8 mouse cellular contexts compared by ENCODE assay signal in the genomic region with DNA sequence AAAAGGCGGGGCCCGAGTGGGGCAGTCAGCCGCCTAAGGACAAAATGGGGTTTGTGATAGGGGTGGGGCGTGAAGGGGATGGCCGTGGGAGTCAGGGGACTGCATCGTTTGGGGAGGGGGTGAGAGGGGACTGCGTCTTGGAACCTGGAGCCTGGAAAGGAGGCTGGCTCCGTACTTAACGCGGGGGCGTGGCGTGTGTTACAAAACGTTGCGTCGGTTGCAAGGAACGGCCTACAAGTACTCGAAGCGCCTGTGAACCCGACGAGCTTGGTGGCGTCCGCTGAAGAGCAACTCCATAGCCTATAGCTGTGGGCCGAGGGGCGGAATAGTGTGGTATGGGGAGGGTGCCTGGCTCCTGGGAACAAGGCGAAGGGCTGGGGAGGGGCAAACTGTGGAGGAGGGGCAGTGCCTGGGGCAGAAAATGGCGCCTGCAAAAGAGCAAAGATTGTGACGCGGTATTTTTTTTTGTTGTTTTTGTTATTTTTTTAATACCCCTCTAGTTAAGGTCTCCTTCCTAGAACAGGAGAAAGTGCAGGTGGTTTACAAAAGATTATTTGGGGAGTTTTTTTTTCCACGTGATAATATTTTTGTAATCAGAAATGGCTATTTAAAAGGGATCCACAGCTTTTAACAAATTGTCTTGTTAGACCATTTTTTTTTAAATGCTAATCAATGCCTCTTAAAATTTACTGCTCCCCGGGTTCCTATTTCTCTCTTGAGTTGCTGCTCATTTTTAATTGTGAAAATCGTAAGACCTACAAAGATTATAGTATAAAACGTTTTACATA. TPM values are rescaled to one million over a fixed set of nuclear protein-coding genes. Genes with fewer than 3 reads are reported as not detected.
DNase-seq lines count a peak whose midpoint lies in the region; ATAC-seq lines count a peak whose summit lies in the region.

No protein-coding gene starts in this region.

- peak overlapping the region; percentile 19 for H3K4me2 ChIP-seq in embryonic facial prominence, embryonic 11.5 days (ENCODE audit: low read depth, low read length)
- H3K4me2 ChIP-seq in midbrain, embryonic 12.5 days (replicated peaks) = peak overlapping the region; percentile 47

- DNase-seq in 3T3-L1 (ENCODE audit: low read depth, low spot score) = peak; percentile 94
- DNase-seq in adrenal gland, postnatal 25 days = peak; percentile 68
- DNase-seq in embryonic facial prominence, embryonic 11.5 days (ENCODE audit: low spot score) = peak; percentile 85
- DNase-seq in kidney, adult 11 months = peak; percentile 75
- peak; percentile 79 for DNase-seq in limb, embryonic 10.5 days (ENCODE audit: low spot score)
- peak; percentile 54 to 65 for DNase-seq in spleen, adult 18-20 months

- peak overlapping the region; percentile 55 for H3K9ac ChIP-seq in embryonic facial prominence, embryonic 11.5 days (replicated peaks; ENCODE audit: low read length)
- peak overlapping the region; percentile 65 for H3K9ac ChIP-seq in midbrain, embryonic 12.5 days (replicated peaks)

- H3K27ac ChIP-seq in embryonic facial prominence, embryonic 11.5 days (replicated peaks; ENCODE audit: low read depth, low read length) = peak overlapping the region; percentile 85
- H3K27ac ChIP-seq in limb, embryonic 10.5 days = peak overlapping the region; percentile 88
- H3K27ac ChIP-seq in midbrain, embryonic 12.5 days (replicated peaks) = peak overlapping the region; percentile 90

- 19% methylated on average over 31 of the region's 32 CpGs for WGBS in embryonic facial prominence, embryonic 11.5 days
- WGBS in limb, embryonic 10.5 days = 13% methylated on average over 32 of the region's 32 CpGs
- 30% methylated on average over 32 of the region's 32 CpGs for WGBS in midbrain, embryonic 12.5 days

- H3K4me1 ChIP-seq in embryonic facial prominence, embryonic 11.5 days (ENCODE audit: control insufficient read depth, insufficient read depth, low read length) = no peaks in the 10 kb centered on the region
- H3K4me1 ChIP-seq in limb, embryonic 10.5 days = no peaks in the 10 kb centered on the region
- H3K4me1 ChIP-seq in midbrain, embryonic 12.5 days = no peaks in the 10 kb centered on the region

- H3K36me3 ChIP-seq in embryonic facial prominence, embryonic 11.5 days (replicated peaks; ENCODE audit: control insufficient read depth, insufficient read depth, low read depth, low read length) = no peaks in the 10 kb centered on the region
- H3K36me3 ChIP-seq in limb, embryonic 10.5 days = peaks cover 6% of the 10 kb centered on the region
- H3K36me3 ChIP-seq in midbrain, embryonic 12.5 days = 0 out of 2 replicates have a peak, but pooled peaks cover 2% of the 10 kb centered on the region

- H3K9me3 ChIP-seq in embryonic facial prominence, embryonic 11.5 days (replicated peaks; ENCODE audit: control insufficient read depth, low read length) = no peaks in the 10 kb centered on the region
- H3K9me3 ChIP-seq in limb, embryonic 10.5 days (replicated peaks) = no peaks in the 10 kb centered on the region
- H3K9me3 ChIP-seq in midbrain, embryonic 12.5 days = no peaks in the 10 kb centered on the region

- ATAC-seq in embryonic facial prominence, embryonic 11.5 days (replicated peaks; ENCODE audit: insufficient number of reproducible peaks, low FRiP score, low TSS enrichment, low read depth) = peak; percentile 98
- peak; percentile 92 for ATAC-seq in granulocyte monocyte progenitor cell, adult 5-6 weeks (replicated peaks; ENCODE audit: poor library complexity, severe bottlenecking)
- peak; percentile 96 for ATAC-seq in midbrain, embryonic 12.5 days (ENCODE audit: low FRiP score, low read depth)

- peak overlapping the region; percentile 58 for H3K4me3 ChIP-seq in embryonic facial prominence, embryonic 11.5 days (ENCODE audit: low read depth, low read length)
- peak overlapping the region; percentile 62 for H3K4me3 ChIP-seq in limb, embryonic 10.5 days
- peak overlapping the region; percentile 60 for H3K4me3 ChIP-seq in midbrain, embryonic 12.5 days

- no peaks in the 10 kb centered on the region for H3K27me3 ChIP-seq in embryonic facial prominence, embryonic 11.5 days (ENCODE audit: control insufficient read depth, insufficient read depth, low read length)
- H3K27me3 ChIP-seq in limb, embryonic 10.5 days (ENCODE audit: low read depth, poor library complexity, severe bottlenecking) = no peaks in the 10 kb centered on the region
- H3K27me3 ChIP-seq in midbrain, embryonic 12.5 days = no peaks in the 10 kb centered on the region

RNA-seq across cellular contexts. Expression of a gene that starts 0.8 kb away (rescaled TPM):
- 23.0 and 33.3 TPM in 2 replicates for total RNA-seq in adrenal gland, postnatal 25 days (2021)
- 68.2 and 70.8 TPM in 2 replicates for polyA plus RNA-seq in embryonic facial prominence, embryonic 11.5 days (2014; fragmentation: Nextera tagmentation; extraction: Ambion mirVana)
- 32.9 and 42.7 TPM in 2 replicates for total RNA-seq in granulocyte monocyte progenitor cell, adult 5-6 weeks (2014; fragmentation: Nextera tagmentation)
- total RNA-seq in granulocyte monocyte progenitor cell, adult 5-6 weeks (2017) = 36.3 and 41.6 TPM in 2 replicates
- polyA plus RNA-seq in limb, embryonic 10.5 days (2016; fragmentation: Nextera tagmentation; extraction: Ambion mirVana) = 39.3 and 49.4 TPM in 2 replicates
- 85.7 and 86.4 TPM in 2 replicates for polyA plus RNA-seq in midbrain, embryonic 12.5 days (2016; fragmentation: Nextera tagmentation; extraction: Ambion mirVana)

RNA-seq across cellular contexts. Expression of a gene that starts 16.7 kb away (rescaled TPM):
- 178 and 179 TPM in 2 replicates for total RNA-seq in adrenal gland, postnatal 25 days (2021)
- 88.8 and 97.1 TPM in 2 replicates for polyA plus RNA-seq in embryonic facial prominence, embryonic 11.5 days (2014; fragmentation: Nextera tagmentation; extraction: Ambion mirVana)
- total RNA-seq in granulocyte monocyte progenitor cell, adult 5-6 weeks (2014; fragmentation: Nextera tagmentation) = 56.4 and 74.9 TPM in 2 replicates
- 18.8 and 27.8 TPM in 2 replicates for total RNA-seq in granulocyte monocyte progenitor cell, adult 5-6 weeks (2017)
- 124 and 134 TPM in 2 replicates for polyA plus RNA-seq in limb, embryonic 10.5 days (2016; fragmentation: Nextera tagmentation; extraction: Ambion mirVana)
- 136 and 150 TPM in 2 replicates for polyA plus RNA-seq in midbrain, embryonic 12.5 days (2016; fragmentation: Nextera tagmentation; extraction: Ambion mirVana)

RNA-seq across cellular contexts. Expression of a gene that starts 46.4 kb away (rescaled TPM):
- total RNA-seq in adrenal gland, postnatal 25 days (2021) = 472 and 515 TPM in 2 replicates
- polyA plus RNA-seq in embryonic facial prominence, embryonic 11.5 days (2014; fragmentation: Nextera tagmentation; extraction: Ambion mirVana) = 220 and 234 TPM in 2 replicates
- 273 and 299 TPM in 2 replicates for total RNA-seq in granulocyte monocyte progenitor cell, adult 5-6 weeks (2014; fragmentation: Nextera tagmentation)
- total RNA-seq in granulocyte monocyte progenitor cell, adult 5-6 weeks (2017) = 188 and 223 TPM in 2 replicates
- 228 and 240 TPM in 2 replicates for polyA plus RNA-seq in limb, embryonic 10.5 days (2016; fragmentation: Nextera tagmentation; extraction: Ambion mirVana)
- 372 and 374 TPM in 2 replicates for polyA plus RNA-seq in midbrain, embryonic 12.5 days (2016; fragmentation: Nextera tagmentation; extraction: Ambion mirVana)

Comparison
In these comparisons a context has a peak if more than half of its experiments do, and no peak if none do; other contexts are left out.
1. Peak in every context shown above with its lines: DNase-seq, ATAC-seq, H3K4me3 ChIP-seq and H3K27ac ChIP-seq.